Comparison of ENCODE assay signal across 8 mouse cellular contexts in genomic region chr15:88865061-88865460, GRCm38 (mm10). TPM values are rescaled to one million over a fixed set of nuclear protein-coding genes. Genes with fewer than 3 reads are reported as not detected.
DNase-seq lines count a peak whose midpoint lies in the region; ATAC-seq and TF ChIP-seq lines count a peak whose summit lies in the region.

No protein-coding gene starts in this region.

- no peak overlapping the region for H3K9ac ChIP-seq in forebrain, embryonic 16.5 days (replicated peaks; ENCODE audit: low read depth, low read length)
- peak overlapping the region; percentile 89; the same call in 1 of the 2 replicates for H3K9ac ChIP-seq in lung, embryonic 16.5 days (ENCODE audit: low read length)
- no peak overlapping the region for H3K9ac ChIP-seq in intestine, postnatal 0 days (ENCODE audit: low read depth, low read length)

- no peak overlapping the region for H3K4me2 ChIP-seq in forebrain, embryonic 16.5 days (ENCODE audit: low read length)
- peak overlapping the region; percentile 84 for H3K4me2 ChIP-seq in lung, embryonic 16.5 days (ENCODE audit: low read depth, low read length)
- peak overlapping the region; percentile 74 for H3K4me2 ChIP-seq in intestine, postnatal 0 days (replicated peaks; ENCODE audit: low read depth)

- no peak overlapping the region for H3K27ac ChIP-seq in forebrain, embryonic 10.5 days
- H3K27ac ChIP-seq in forebrain, embryonic 16.5 days (ENCODE audit: low read length): no peak overlapping the region
- H3K27ac ChIP-seq in lung, embryonic 16.5 days (ENCODE audit: low read length): no peak overlapping the region
- peak overlapping the region; percentile 97; the same call in 1 of the 2 replicates for H3K27ac ChIP-seq in intestine, postnatal 0 days (ENCODE audit: low read depth, low read length)
- H3K27ac ChIP-seq in small intestine, adult 2 months (ENCODE audit: insufficient read depth, low read depth, low read length): peak overlapping the region; percentile 82; the same call in 1 of the 2 replicates

- peaks cover 47% of the 10 kb centered on the region for H3K36me3 ChIP-seq in forebrain, embryonic 10.5 days (replicated peaks)
- H3K36me3 ChIP-seq in forebrain, embryonic 16.5 days (ENCODE audit: control insufficient read depth, insufficient read depth): peaks cover 18% of the 10 kb centered on the region; the same call in 1 of the 2 replicates
- H3K36me3 ChIP-seq in lung, embryonic 16.5 days (ENCODE audit: control insufficient read depth, insufficient read depth, low read length): peaks cover 10% of the 10 kb centered on the region
- peaks cover 17% of the 10 kb centered on the region; the same call in 1 of the 2 replicates for H3K36me3 ChIP-seq in intestine, postnatal 0 days (ENCODE audit: control insufficient read depth, insufficient read depth)
- peaks cover 22% of the 10 kb centered on the region for H3K36me3 ChIP-seq in small intestine, adult 2 months (ENCODE audit: control insufficient read depth, insufficient read depth, low read length)

- peaks cover 8% of the 10 kb centered on the region for H3K27me3 ChIP-seq in forebrain, embryonic 10.5 days (ENCODE audit: poor library complexity, severe bottlenecking)
- H3K27me3 ChIP-seq in forebrain, embryonic 16.5 days (replicated peaks; ENCODE audit: control insufficient read depth, insufficient read depth, low read length): no peaks in the 10 kb centered on the region
- H3K27me3 ChIP-seq in lung, embryonic 16.5 days (ENCODE audit: control insufficient read depth, insufficient read depth, low read depth, low read length): no peaks in the 10 kb centered on the region
- H3K27me3 ChIP-seq in intestine, postnatal 0 days (replicated peaks; ENCODE audit: control insufficient read depth, insufficient read depth, low read length): no peaks in the 10 kb centered on the region
- H3K27me3 ChIP-seq in small intestine, adult 2 months (ENCODE audit: control insufficient read depth, insufficient read depth, low read length): no peaks in the 10 kb centered on the region

- TF ChIP-seq POLR2A in small intestine, adult 2 months (IDR thresholded peaks at IDR 0.05; ENCODE audit: low read depth, low read length): no peak

- H3K9me3 ChIP-seq in forebrain, embryonic 10.5 days: no peaks in the 10 kb centered on the region; the same call in 1 of the 2 replicates
- H3K9me3 ChIP-seq in forebrain, embryonic 16.5 days (ENCODE audit: control insufficient read depth, low read length): no peaks in the 10 kb centered on the region
- H3K9me3 ChIP-seq in lung, embryonic 16.5 days (ENCODE audit: control insufficient read depth, low read length): no peaks in the 10 kb centered on the region
- no peaks in the 10 kb centered on the region for H3K9me3 ChIP-seq in intestine, postnatal 0 days (ENCODE audit: control insufficient read depth)

- H3K4me3 ChIP-seq in forebrain, embryonic 10.5 days: peak overlapping the region; percentile 69
- H3K4me3 ChIP-seq in forebrain, embryonic 16.5 days (replicated peaks; ENCODE audit: low read length): no peak overlapping the region
- H3K4me3 ChIP-seq in lung, embryonic 16.5 days (ENCODE audit: low read length): peak overlapping the region; percentile 89
- H3K4me3 ChIP-seq in intestine, postnatal 0 days (ENCODE audit: low read depth, low read length): peak overlapping the region; percentile 83
- H3K4me3 ChIP-seq in small intestine, adult 2 months (ENCODE audit: low read depth, low read length): peak overlapping the region; percentile 89

- H3K4me1 ChIP-seq in forebrain, embryonic 10.5 days: peaks cover 74% of the 10 kb centered on the region
- H3K4me1 ChIP-seq in forebrain, embryonic 16.5 days (replicated peaks; ENCODE audit: control insufficient read depth, insufficient read depth, low read length): peaks cover 24% of the 10 kb centered on the region
- peaks cover 45% of the 10 kb centered on the region for H3K4me1 ChIP-seq in lung, embryonic 16.5 days (replicated peaks; ENCODE audit: control insufficient read depth, insufficient read depth, low read length)
- peaks cover 9% of the 10 kb centered on the region for H3K4me1 ChIP-seq in intestine, postnatal 0 days (replicated peaks; ENCODE audit: control insufficient read depth, insufficient read depth, low read length)
- H3K4me1 ChIP-seq in small intestine, adult 2 months (ENCODE audit: control insufficient read depth, insufficient read depth, insufficient read length, low read length): peaks cover 48% of the 10 kb centered on the region

- no peak for TF ChIP-seq CTCF in intestine, postnatal 0 days (IDR thresholded peaks at IDR 0.05; ENCODE audit: low read depth)
- no peak for TF ChIP-seq CTCF in small intestine, adult 2 months (IDR thresholded peaks at IDR 0.05; ENCODE audit: extremely low read depth, insufficient read length, insufficient replicate concordance, low read depth, low read length)

- ATAC-seq in forebrain, embryonic 16.5 days: no peak
- ATAC-seq in lung, embryonic 16.5 days (ENCODE audit: low read depth): no peak
- no peak for ATAC-seq in intestine, postnatal 0 days

- DNase-seq in forebrain, embryonic 10.5 days (ENCODE audit: extremely low spot score, low spot score): no peak
- no peak for DNase-seq in lung, postnatal 4 days
- DNase-seq in layer of hippocampus, postnatal 10 days (ENCODE audit: low spot score in 2 of 2): no peak
- no peak for DNase-seq in left cerebral cortex, postnatal 10 days (ENCODE audit: extremely low spot score in 1 of 2, low spot score in 2 of 2)

- intact Hi-C loops in left cerebral cortex, postnatal 10 days (cut with DNase I): no loop called here

- 95% methylated on average over 14 of the region's 14 CpGs for WGBS in forebrain, embryonic 10.5 days
- 91% methylated on average over 14 of the region's 14 CpGs for WGBS in forebrain, embryonic 16.5 days
- 86% methylated on average over 14 of the region's 14 CpGs for WGBS in lung, embryonic 16.5 days
- WGBS in intestine, postnatal 0 days: 67% methylated on average over 14 of the region's 14 CpGs
- 48% methylated on average over 14 of the region's 14 CpGs for WGBS in small intestine, adult 2 months

RNA-seq across cellular contexts. Expression of gene Pim3, which starts 3.1 kb away (rescaled TPM):
- polyA plus RNA-seq in forebrain, embryonic 10.5 days (2016; fragmentation: Nextera tagmentation; extraction: Ambion mirVana): 40.3 and 43.6 TPM in 2 replicates
- 58.2 and 70.7 TPM in 2 replicates for polyA plus RNA-seq in forebrain, embryonic 16.5 days (2015; fragmentation: Nextera tagmentation; extraction: Ambion mirVana)
- polyA plus RNA-seq in lung, embryonic 16.5 days (2015; fragmentation: Nextera tagmentation; extraction: Ambion mirVana): 64.1 and 68.0 TPM in 2 replicates
- 28.0 and 36.8 TPM in 2 replicates for polyA plus RNA-seq in intestine, postnatal 0 days (2015; fragmentation: Nextera tagmentation; extraction: Ambion mirVana)
- 38.3 and 60.3 TPM in 2 replicates for polyA plus RNA-seq in small intestine, adult 2 months (2012; rRNA removed)
- total RNA-seq in layer of hippocampus, postnatal 10 days (2021): 10 to 100 TPM; 35.7 to 39.5 TPM
- 10 to 100 TPM; 40.6 to 44.0 TPM for total RNA-seq in left cerebral cortex, postnatal 10 days (2021)

RNA-seq across cellular contexts. Expression of gene Creld2, which starts 45.6 kb away (rescaled TPM):
- 96.5 and 103 TPM in 2 replicates for polyA plus RNA-seq in forebrain, embryonic 10.5 days (2016; fragmentation: Nextera tagmentation; extraction: Ambion mirVana)
- 57.3 and 60.4 TPM in 2 replicates for polyA plus RNA-seq in forebrain, embryonic 16.5 days (2015; fragmentation: Nextera tagmentation; extraction: Ambion mirVana)
- 99.5 and 110 TPM in 2 replicates for polyA plus RNA-seq in lung, embryonic 16.5 days (2015; fragmentation: Nextera tagmentation; extraction: Ambion mirVana)
- polyA plus RNA-seq in intestine, postnatal 0 days (2015; fragmentation: Nextera tagmentation; extraction: Ambion mirVana): 67.8 and 67.9 TPM in 2 replicates
- polyA plus RNA-seq in small intestine, adult 2 months (2012; rRNA removed): 55.7 and 59.1 TPM in 2 replicates
- total RNA-seq in layer of hippocampus, postnatal 10 days (2021): 10 to 100 TPM; 19.8 to 20.5 TPM
- total RNA-seq in left cerebral cortex, postnatal 10 days (2021): 10 to 100 TPM; 14.2 to 18.8 TPM

RNA-seq across cellular contexts. Expression of gene Alg12, which starts 45.9 kb away (rescaled TPM):
- 10.6 and 11.4 TPM in 2 replicates for polyA plus RNA-seq in forebrain, embryonic 10.5 days (2016; fragmentation: Nextera tagmentation; extraction: Ambion mirVana)
- 6.6 and 8.8 TPM in 2 replicates for polyA plus RNA-seq in forebrain, embryonic 16.5 days (2015; fragmentation: Nextera tagmentation; extraction: Ambion mirVana)
- 13.5 and 14.4 TPM in 2 replicates for polyA plus RNA-seq in lung, embryonic 16.5 days (2015; fragmentation: Nextera tagmentation; extraction: Ambion mirVana)
- polyA plus RNA-seq in intestine, postnatal 0 days (2015; fragmentation: Nextera tagmentation; extraction: Ambion mirVana): 7.3 and 8.4 TPM in 2 replicates
- 14.5 and 16.4 TPM in 2 replicates for polyA plus RNA-seq in small intestine, adult 2 months (2012; rRNA removed)
- 10 to 100 TPM in 1 of 2 experiments, 1 to 10 TPM in 1; 9.8 to 10.3 TPM for total RNA-seq in layer of hippocampus, postnatal 10 days (2021)
- 10 to 100 TPM in 1 of 2 experiments, 1 to 10 TPM in 1; 8.8 to 10.4 TPM for total RNA-seq in left cerebral cortex, postnatal 10 days (2021)

Comparison
In these comparisons a context has a peak if more than half of its experiments do, and no peak if none do; other contexts are left out.
1. H3K27ac ChIP-seq: peak in intestine, postnatal 0 days (single experiment) and small intestine, adult 2 months (single experiment); none in forebrain, embryonic 10.5 days (single experiment), forebrain, embryonic 16.5 days (single experiment) and lung, embryonic 16.5 days (single experiment).